Mouse (Mus musculus): ENCODE data around the gene Tppp2.

The Tppp2 gene

GRCm38 (mm10) chr14:51918125-51918524 is at the start of gene Tppp2:
Gene Tppp2, plus strand, starts transcription at chr14:51918425.
- DNase-seq (ENCODE audit: low spot score in 2 of 2): no peak

- no peak for DNase-seq (ENCODE audit: low spot score in 2 of 2)
Observed at GRCm38 (mm10) chr14:51870756-51871155, 47.5 kb upstream of the Tppp2 start.

- no peak for DNase-seq (ENCODE audit: low spot score in 2 of 2)
Observed at GRCm38 (mm10) chr14:51871741-51872140, 46.5 kb upstream of the Tppp2 start.

GRCm38 (mm10) chr14:51877517-51877916 is 40.7 kb upstream of the Tppp2 start:
- DNase-seq (ENCODE audit: low spot score in 2 of 2): no peak

- DNase-seq (ENCODE audit: low spot score in 2 of 2): peak; percentile 84 to 90
Observed at GRCm38 (mm10) chr14:51883527-51884030, 34.6 kb upstream of the Tppp2 start.

GRCm38 (mm10) chr14:51884031-51884544 is 34.1 kb upstream of the Tppp2 start:
- no peak for DNase-seq (ENCODE audit: low spot score in 2 of 2)

GRCm38 (mm10) chr14:51884598-51885331 is 33.5 kb upstream of the Tppp2 start, which contains the start of gene Mettl17:
Gene Mettl17, plus strand, starts transcription at chr14:51884842.
- DNase-seq (ENCODE audit: low spot score in 2 of 2): peak; percentile 95 to 96

- no peak for DNase-seq (ENCODE audit: low spot score in 2 of 2)
Observed at GRCm38 (mm10) chr14:51886051-51886450, 32.2 kb upstream of the Tppp2 start.

GRCm38 (mm10) chr14:51889833-51890232 is 28.4 kb upstream of the Tppp2 start:
- DNase-seq (ENCODE audit: low spot score in 2 of 2): no peak

GRCm38 (mm10) chr14:51892191-51892939 is 25.9 kb upstream of the Tppp2 start, which contains the start of gene Slc39a2:
Gene Slc39a2, plus strand, starts transcription at chr14:51892889.
- peak in 1 of 2 experiments; percentile 4 for DNase-seq (ENCODE audit: low spot score in 2 of 2)

- no peak for DNase-seq (ENCODE audit: low spot score in 2 of 2)
Observed at GRCm38 (mm10) chr14:51893094-51893794, 25.0 kb upstream of the Tppp2 start.

- no peak for DNase-seq (ENCODE audit: low spot score in 2 of 2)
Observed at GRCm38 (mm10) chr14:51893809-51894208, 24.4 kb upstream of the Tppp2 start.

GRCm38 (mm10) chr14:51895071-51895470 is 23.2 kb upstream of the Tppp2 start:
- DNase-seq (ENCODE audit: low spot score in 2 of 2): no peak

GRCm38 (mm10) chr14:51896019-51896418 is 22.2 kb upstream of the Tppp2 start:
- no peak for DNase-seq (ENCODE audit: low spot score in 2 of 2)

- DNase-seq (ENCODE audit: low spot score in 2 of 2): no peak
Observed at GRCm38 (mm10) chr14:51896539-51897170, 21.6 kb upstream of the Tppp2 start.

- no peak for DNase-seq (ENCODE audit: low spot score in 2 of 2)
Observed at GRCm38 (mm10) chr14:51899351-51899750, 18.9 kb upstream of the Tppp2 start.

- DNase-seq (ENCODE audit: low spot score in 2 of 2): peak; percentile 50 to 71
Observed at GRCm38 (mm10) chr14:51902806-51903710, 15.2 kb upstream of the Tppp2 start.

- DNase-seq (ENCODE audit: low spot score in 2 of 2): no peak
Observed at GRCm38 (mm10) chr14:51903782-51904181, 14.4 kb upstream of the Tppp2 start.

GRCm38 (mm10) chr14:51904706-51905105 is 13.5 kb upstream of the Tppp2 start:
- no peak for DNase-seq (ENCODE audit: low spot score in 2 of 2)

GRCm38 (mm10) chr14:51906102-51906501 is 12.1 kb upstream of the Tppp2 start:
- DNase-seq (ENCODE audit: low spot score in 2 of 2): no peak
